Mouse (Mus musculus) induced T-regulatory cell, adult 2 months (primary cell): ENCODE results near the gene Zbtb7b.

Experiments
- DNase-seq: peaks from one replicate; pipeline ENCODE4 v3.0.0-alpha.2; 2012; ENCODE audit warnings: low read depth

Gene Zbtb7b

GRCm38 (mm10) chr3:89388901-89389740 is 5.5 kb downstream of the Zbtb7b start:
- DNase-seq = peak; percentile 89

- DNase-seq = peak; percentile 57
Observed at GRCm38 (mm10) chr3:89388134-89388881, 6.3 kb downstream of the Zbtb7b start.

GRCm38 (mm10) chr3:89387632-89388031 is 6.9 kb downstream of the Zbtb7b start:
- DNase-seq = no peak

- DNase-seq = peak; percentile 84
Observed at GRCm38 (mm10) chr3:89386438-89387420, 7.8 kb downstream of the Zbtb7b start.

GRCm38 (mm10) chr3:89385451-89385850 is 9.1 kb downstream of the Zbtb7b start:
- DNase-seq = peak; percentile 69

GRCm38 (mm10) chr3:89384331-89385076 is 10.1 kb downstream of the Zbtb7b start:
- peak; percentile 52 for DNase-seq

- peak; percentile 56 for DNase-seq
Observed at GRCm38 (mm10) chr3:89383651-89384255, 10.8 kb downstream of the Zbtb7b start.

GRCm38 (mm10) chr3:89382950-89383349 is 11.6 kb downstream of the Zbtb7b start:
- DNase-seq = peak; percentile 36

GRCm38 (mm10) chr3:89382033-89382882 is 12.3 kb downstream of the Zbtb7b start:
- peak; percentile 64 for DNase-seq

- DNase-seq = no peak
Observed at GRCm38 (mm10) chr3:89381233-89381632, 13.3 kb downstream of the Zbtb7b start.

GRCm38 (mm10) chr3:89380711-89381110 is 13.9 kb downstream of the Zbtb7b start:
- no peak for DNase-seq

GRCm38 (mm10) chr3:89380291-89380690 is 14.3 kb downstream of the Zbtb7b start:
- peak; percentile 17 for DNase-seq

GRCm38 (mm10) chr3:89379388-89380131 is 15.0 kb downstream of the Zbtb7b start:
- peak; percentile 28 for DNase-seq

GRCm38 (mm10) chr3:89378394-89379067 is 16.0 kb downstream of the Zbtb7b start:
- peak; percentile 81 for DNase-seq

- no peak for DNase-seq
Observed at GRCm38 (mm10) chr3:89377831-89378230, 16.7 kb downstream of the Zbtb7b start.

- DNase-seq = peak; percentile 25
Observed at GRCm38 (mm10) chr3:89373581-89374231, 20.9 kb downstream of the Zbtb7b start.

- DNase-seq = no peak
Observed at GRCm38 (mm10) chr3:89367338-89367737, 27.2 kb downstream of the Zbtb7b start.
